ENCODE assay signal across 13 mouse cellular contexts in the genomic region with DNA sequence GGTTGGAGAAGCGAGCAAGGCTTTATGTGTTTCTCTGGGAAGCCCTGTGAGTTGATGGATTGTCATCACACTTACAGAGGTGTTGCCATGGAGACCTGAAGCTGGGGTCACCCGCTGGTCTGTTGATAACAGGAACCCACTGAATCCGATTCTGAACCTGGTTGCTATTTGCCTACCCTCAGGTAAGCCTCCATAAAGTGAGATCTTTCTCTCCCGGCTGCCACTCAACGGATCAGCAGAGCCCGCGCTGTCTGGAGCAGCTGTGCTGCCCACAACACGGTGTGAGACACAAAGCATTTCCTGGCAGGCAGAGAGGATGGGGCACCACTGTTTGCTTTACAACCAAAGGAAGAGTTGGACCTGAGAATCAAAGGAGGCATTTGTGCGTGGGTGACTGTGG.
DNase-seq lines count a peak whose midpoint lies in the region; ATAC-seq and TF ChIP-seq lines count a peak whose summit lies in the region.
"Had no signal": no experiment of that assay in that cellular context is flagged by ENCODE, and none has a peak within 500 bp of the region (broad histone marks: within the 10 kb centered on the region; RNA-seq: fewer than 3 reads in every experiment).

No protein-coding gene starts in this region.

- H3K9me3 ChIP-seq in midbrain, embryonic 10.5 days (replicated peaks): no peaks in the 10 kb centered on the region
- no peaks in the 10 kb centered on the region for H3K9me3 ChIP-seq in midbrain, postnatal 0 days (ENCODE audit: low read length)
- H3K9me3 ChIP-seq in midbrain, embryonic 14.5 days (ENCODE audit: control insufficient read depth, low read length): no peaks in the 10 kb centered on the region
- H3K9me3 ChIP-seq: heart, embryonic 15.5 days; liver, embryonic 15.5 days had no signal

- DNase-seq in embryo, embryonic 11 days: peak; percentile 28
- DNase-seq in embryo, embryonic 10.5 days (ENCODE audit: low spot score): no peak
- DNase-seq in midbrain, embryonic 10.5 days (ENCODE audit: low spot score): no peak
- no peak for DNase-seq in midbrain, postnatal 0 days (ENCODE audit: low spot score)
- peak; percentile 20 for DNase-seq in brain, adult 2 months (ENCODE audit: low read depth, low spot score)
- peak; percentile 41 for DNase-seq in midbrain, embryonic 14.5 days
- no peak for DNase-seq in liver
- no peak for DNase-seq in layer of hippocampus, postnatal 36 days
- DNase-seq: adrenal gland, postnatal 25 days; kidney, postnatal 14 days; lung, postnatal 36 days had no signal

- H3K36me3 ChIP-seq in midbrain, embryonic 10.5 days: peaks cover 73% of the 10 kb centered on the region
- H3K36me3 ChIP-seq in midbrain, postnatal 0 days (ENCODE audit: insufficient read depth, low read length): peaks cover 32% of the 10 kb centered on the region
- peaks cover 28% of the 10 kb centered on the region for H3K36me3 ChIP-seq in midbrain, embryonic 14.5 days (ENCODE audit: control insufficient read depth, insufficient read depth, low read length)
- H3K36me3 ChIP-seq: heart, embryonic 15.5 days; liver, embryonic 15.5 days had no signal

- H3K27ac ChIP-seq in midbrain, embryonic 10.5 days (replicated peaks): peak overlapping the region; percentile 23; the same call in 1 of the 2 replicates
- H3K27ac ChIP-seq in midbrain, postnatal 0 days (ENCODE audit: low read depth, low read length): no peak overlapping the region
- peak overlapping the region; percentile 33; the same call in 1 of the 2 replicates for H3K27ac ChIP-seq in midbrain, embryonic 14.5 days (replicated peaks; ENCODE audit: low read depth, low read length)
- H3K27ac ChIP-seq: heart, embryonic 15.5 days; liver, embryonic 15.5 days had no signal

- H3K4me3 ChIP-seq in midbrain, embryonic 10.5 days: no peak overlapping the region
- H3K4me3 ChIP-seq in midbrain, postnatal 0 days (ENCODE audit: low read depth, low read length): no peak overlapping the region
- no peak overlapping the region for H3K4me3 ChIP-seq in midbrain, embryonic 14.5 days (replicated peaks; ENCODE audit: low read depth, low read length)
- H3K4me3 ChIP-seq: heart, embryonic 15.5 days; liver, embryonic 15.5 days had no signal

- no peaks in the 10 kb centered on the region for H3K27me3 ChIP-seq in midbrain, embryonic 10.5 days (ENCODE audit: low read depth, poor library complexity, severe bottlenecking)
- no peaks in the 10 kb centered on the region for H3K27me3 ChIP-seq in midbrain, postnatal 0 days (ENCODE audit: insufficient read depth, low read length)
- H3K27me3 ChIP-seq in midbrain, embryonic 14.5 days (ENCODE audit: control insufficient read depth, insufficient read depth, low read length): no peaks in the 10 kb centered on the region
- H3K27me3 ChIP-seq: heart, embryonic 15.5 days; liver, embryonic 15.5 days had no signal

- ATAC-seq in midbrain, postnatal 0 days (ENCODE audit: low FRiP score): no peak
- no peak for ATAC-seq in midbrain, embryonic 14.5 days (ENCODE audit: low FRiP score, low TSS enrichment)

- TF ChIP-seq CTCF in midbrain, postnatal 0 days (IDR thresholded peaks at IDR 0.05): no peak

- peaks cover 7% of the 10 kb centered on the region; the same call in 1 of the 2 replicates for H3K4me1 ChIP-seq in midbrain, embryonic 10.5 days
- H3K4me1 ChIP-seq in midbrain, postnatal 0 days (ENCODE audit: insufficient read depth, low read length): no peaks in the 10 kb centered on the region
- no peaks in the 10 kb centered on the region; the same call in 1 of the 2 replicates for H3K4me1 ChIP-seq in midbrain, embryonic 14.5 days (ENCODE audit: control insufficient read depth, insufficient read depth, low read length)
- H3K4me1 ChIP-seq: heart, embryonic 15.5 days had no signal

- WGBS in midbrain, embryonic 10.5 days: 77% methylated on average over 9 of the region's 9 CpGs
- 51% methylated on average over 9 of the region's 9 CpGs for WGBS in midbrain, postnatal 0 days
- 60% methylated on average over 9 of the region's 9 CpGs for WGBS in midbrain, embryonic 14.5 days

- H3K9ac ChIP-seq in midbrain, postnatal 0 days (replicated peaks; ENCODE audit: low read length, poor library complexity, severe bottlenecking): no peak overlapping the region
- no peak overlapping the region for H3K9ac ChIP-seq in midbrain, embryonic 14.5 days (replicated peaks; ENCODE audit: low read length)
- H3K9ac ChIP-seq: heart, embryonic 15.5 days; liver, embryonic 15.5 days had no signal

- no peak overlapping the region for H3K4me2 ChIP-seq in midbrain, postnatal 0 days (ENCODE audit: low read depth, low read length, poor library complexity, severe bottlenecking)
- no peak overlapping the region for H3K4me2 ChIP-seq in midbrain, embryonic 14.5 days (ENCODE audit: low read length)
- H3K4me2 ChIP-seq: heart, embryonic 15.5 days; liver, embryonic 15.5 days had no signal

Comparison
In these comparisons a context has a peak if more than half of its experiments do, and no peak if none do; other contexts are left out.
1. DNase-seq: peak in embryo, embryonic 11 days (single experiment), brain, adult 2 months (single experiment) and midbrain, embryonic 14.5 days (single experiment); none in embryo, embryonic 10.5 days (single experiment), midbrain, embryonic 10.5 days (single experiment), midbrain, postnatal 0 days (single experiment), liver (single experiment) and layer of hippocampus, postnatal 36 days (0 of 2).